Mouse (Mus musculus) thymus, adult 18-20 months (tissue): ENCODE results near the gene Tlcd2.

Source experiments
- DNase-seq, 2 experiments: peaks; one replicate each; pipeline ENCODE4 v3.0.0; 2022; ENCODE audit warnings: mixed read lengths in 2 of 2

Tlcd2 gene

GRCm38 (mm10) chr11:75460844-75461742 lies at the start of gene Tlcd2:
Gene Tlcd2, plus strand, starts transcription at chr11:75461715.
- peak; percentile 100 for DNase-seq

- no peak for DNase-seq
Observed at GRCm38 (mm10) chr11:75415096-75415495, 46.4 kb upstream of the Tlcd2 start.

GRCm38 (mm10) chr11:75415994-75416393 lies 45.5 kb upstream of the Tlcd2 start:
- DNase-seq, result no peak

GRCm38 (mm10) chr11:75420037-75420436 lies 41.5 kb upstream of the Tlcd2 start:
- no peak for DNase-seq

- DNase-seq, result no peak
Observed at GRCm38 (mm10) chr11:75420810-75421374, 40.6 kb upstream of the Tlcd2 start.

GRCm38 (mm10) chr11:75421375-75422012 lies 40.0 kb upstream of the Tlcd2 start:
- DNase-seq, result no peak

GRCm38 (mm10) chr11:75422013-75422792 lies 39.3 kb upstream of the Tlcd2 start, which contains the start of gene Serpinf1:
Gene Serpinf1, minus strand, starts transcription at chr11:75422701.
- DNase-seq, result no peak

GRCm38 (mm10) chr11:75423091-75423490 lies 38.4 kb upstream of the Tlcd2 start:
- DNase-seq, result no peak

GRCm38 (mm10) chr11:75424033-75424432 lies 37.5 kb upstream of the Tlcd2 start:
- no peak for DNase-seq

GRCm38 (mm10) chr11:75424459-75424858 lies 37.1 kb upstream of the Tlcd2 start:
- no peak for DNase-seq

- peak in 1 of 2 experiments; percentile 60 for DNase-seq
Observed at GRCm38 (mm10) chr11:75429019-75429705, 32.4 kb upstream of the Tlcd2 start.

- DNase-seq, result no peak
Observed at GRCm38 (mm10) chr11:75431307-75431706, 30.2 kb upstream of the Tlcd2 start.

GRCm38 (mm10) chr11:75434138-75434537 lies 27.4 kb upstream of the Tlcd2 start:
- no peak for DNase-seq

- no peak for DNase-seq
Observed at GRCm38 (mm10) chr11:75438194-75438593, 23.3 kb upstream of the Tlcd2 start.

- DNase-seq, result no peak
Observed at GRCm38 (mm10) chr11:75438804-75439203, 22.7 kb upstream of the Tlcd2 start.

- no peak for DNase-seq
Observed at GRCm38 (mm10) chr11:75439363-75439762, 22.2 kb upstream of the Tlcd2 start, which contains the start of gene Serpinf2. Gene Serpinf2, minus strand, starts transcription at chr11:75439591.

GRCm38 (mm10) chr11:75439951-75440350 lies 21.6 kb upstream of the Tlcd2 start:
- DNase-seq, result no peak

- no peak for DNase-seq
Observed at GRCm38 (mm10) chr11:75441034-75441433, 20.5 kb upstream of the Tlcd2 start.

GRCm38 (mm10) chr11:75441601-75442000 lies 19.9 kb upstream of the Tlcd2 start:
- DNase-seq, result no peak

- DNase-seq, result no peak
Observed at GRCm38 (mm10) chr11:75443711-75444110, 17.8 kb upstream of the Tlcd2 start.

GRCm38 (mm10) chr11:75448575-75448974 lies 12.9 kb upstream of the Tlcd2 start:
- no peak for DNase-seq

- no peak for DNase-seq
Observed at GRCm38 (mm10) chr11:75449695-75450094, 11.8 kb upstream of the Tlcd2 start.
